Mouse (Mus musculus) kidney, adult 2 months (tissue): Measurements from ENCODE around the gene Manf.

ENCODE experiments used
- CTCF ChIP-seq: fragments of 200-500 bp; conservative IDR thresholded peaks from 2 replicates; pipeline ENCODE4 v1.5.1; 2011; ENCODE audit warnings: low read depth, mild to moderate bottlenecking, control low read depth, low read length, moderate library complexity, mixed read lengths; ENCODE audit not compliant: insufficient read depth, insufficient read length
- POLR2A ChIP-seq: fragments of 200-500 bp; IDR thresholded peaks from one replicate; pipeline ENCODE4 v1.6.1; 2011; ENCODE audit warnings: low read depth, low read length, control low read depth

DNA sequence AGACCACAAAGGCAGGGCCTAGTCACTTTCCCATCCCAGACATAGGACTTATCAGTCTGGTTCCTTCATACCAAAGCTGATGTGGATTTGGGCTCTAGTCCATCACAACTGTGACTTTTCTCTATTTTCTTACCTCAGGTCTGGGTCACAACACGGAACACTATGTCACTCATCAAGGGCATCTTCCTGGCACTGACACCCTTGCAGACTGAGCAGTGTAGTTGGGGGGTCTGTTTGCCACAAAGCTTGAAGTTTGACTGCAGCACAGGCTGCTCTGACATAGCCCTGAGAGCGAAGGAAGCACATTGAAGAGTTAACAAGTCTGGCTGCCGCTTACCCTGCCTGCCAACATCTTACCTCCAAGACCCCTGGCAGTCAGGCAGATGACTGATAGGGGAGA, 8.7 kb downstream of the Manf start:
- TF ChIP-seq CTCF (no peak), POLR2A (no peak)
